Mouse (Mus musculus) retina, adult 2 months (tissue): Measurements from ENCODE around the gene Cysrt1.

ENCODE experiments used
- DNase-seq: peaks from one replicate; pipeline ENCODE4 v3.0.0-alpha.2; 2012; ENCODE audit warnings: low read depth, low spot score

Cysrt1 gene

DNA sequence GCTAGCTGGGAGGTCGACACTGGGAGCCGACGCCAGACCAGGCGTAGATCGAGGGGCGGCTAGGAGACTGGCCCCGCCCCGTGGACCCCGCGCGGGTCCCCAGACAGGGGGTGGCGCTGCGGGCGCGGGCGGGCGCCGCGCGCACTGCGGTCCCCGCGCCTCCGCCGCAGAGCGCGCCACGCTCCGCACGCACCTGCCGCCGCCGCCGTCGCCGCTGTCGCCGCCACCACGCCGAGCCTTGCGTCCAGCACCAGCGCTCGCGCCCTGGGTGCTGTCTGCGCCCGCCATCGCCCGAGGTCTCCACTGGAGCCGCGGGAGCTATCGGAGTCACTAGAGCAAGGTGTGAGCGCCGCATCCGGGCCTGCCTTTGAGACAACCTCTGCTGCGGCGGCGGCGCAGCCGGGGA, at the start of gene Cysrt1, which contains the start of gene Rnf208:
Gene Cysrt1, minus strand, starts transcription at position 352 of the 406 bp plus-strand sequence.
Gene Rnf208, plus strand, starts transcription at position 155 of the 406 bp plus-strand sequence.
- DNase-seq, result no peak

DNA sequence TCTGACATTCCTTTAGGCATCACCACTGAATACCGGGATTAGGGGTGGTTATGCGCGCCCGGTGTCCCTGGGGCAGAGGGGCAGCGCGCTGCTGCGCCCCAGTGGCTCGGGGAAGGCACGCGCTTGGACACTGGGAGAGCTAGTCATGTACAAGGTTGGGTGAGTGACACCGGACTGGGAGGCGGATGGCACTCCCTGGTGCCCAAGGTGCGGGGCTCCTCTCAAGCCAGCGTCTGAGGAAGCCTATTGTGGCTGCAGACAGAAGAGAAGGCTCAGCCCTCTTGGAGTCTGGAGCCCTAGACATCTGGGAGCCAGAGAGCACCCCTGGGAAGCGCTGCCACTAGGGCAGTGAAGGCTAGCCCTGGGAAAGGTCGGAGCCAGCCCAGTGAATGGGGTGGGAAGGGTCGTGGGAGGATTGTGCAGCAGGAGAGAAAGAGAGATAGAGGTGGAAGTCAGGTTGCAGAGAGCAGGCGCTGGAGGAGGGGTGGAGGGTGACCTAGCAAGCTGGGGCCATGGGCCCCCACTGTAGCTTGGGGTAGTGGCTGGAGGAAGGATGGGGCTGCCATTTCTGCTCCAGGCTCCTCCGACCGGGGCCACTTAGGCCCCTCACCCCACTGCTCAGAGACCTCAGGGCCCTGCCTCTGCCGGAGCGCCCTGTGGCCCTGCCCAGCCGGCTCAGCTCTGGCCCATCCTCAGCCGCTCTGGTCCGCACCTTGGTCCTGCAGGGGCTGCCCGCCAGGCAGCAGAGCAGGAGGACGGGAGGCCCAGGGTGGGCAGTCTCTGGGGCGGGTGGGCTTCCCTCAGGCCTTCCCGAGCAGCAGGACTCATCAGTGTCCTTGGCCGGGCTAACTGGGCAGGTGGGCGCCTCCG, 49.2 kb upstream of the Cysrt1 start:
- no peak for DNase-seq

DNA sequence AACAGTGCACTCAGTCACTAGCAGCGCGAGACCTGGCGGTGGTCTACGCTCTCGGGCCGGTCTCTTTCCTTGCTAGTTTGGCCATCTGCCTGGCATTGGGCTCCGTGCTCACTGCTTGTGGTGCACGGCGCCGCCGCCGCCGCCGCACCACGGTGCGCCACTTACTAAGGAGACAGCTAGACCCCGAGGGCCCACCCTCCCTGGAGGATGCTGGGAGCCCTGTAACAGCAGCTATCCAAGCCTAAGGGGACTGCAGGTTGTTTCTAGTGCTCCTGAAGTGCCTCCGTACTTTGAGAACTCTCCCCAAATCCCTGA, 48.5 kb upstream of the Cysrt1 start:
- no peak for DNase-seq

DNA sequence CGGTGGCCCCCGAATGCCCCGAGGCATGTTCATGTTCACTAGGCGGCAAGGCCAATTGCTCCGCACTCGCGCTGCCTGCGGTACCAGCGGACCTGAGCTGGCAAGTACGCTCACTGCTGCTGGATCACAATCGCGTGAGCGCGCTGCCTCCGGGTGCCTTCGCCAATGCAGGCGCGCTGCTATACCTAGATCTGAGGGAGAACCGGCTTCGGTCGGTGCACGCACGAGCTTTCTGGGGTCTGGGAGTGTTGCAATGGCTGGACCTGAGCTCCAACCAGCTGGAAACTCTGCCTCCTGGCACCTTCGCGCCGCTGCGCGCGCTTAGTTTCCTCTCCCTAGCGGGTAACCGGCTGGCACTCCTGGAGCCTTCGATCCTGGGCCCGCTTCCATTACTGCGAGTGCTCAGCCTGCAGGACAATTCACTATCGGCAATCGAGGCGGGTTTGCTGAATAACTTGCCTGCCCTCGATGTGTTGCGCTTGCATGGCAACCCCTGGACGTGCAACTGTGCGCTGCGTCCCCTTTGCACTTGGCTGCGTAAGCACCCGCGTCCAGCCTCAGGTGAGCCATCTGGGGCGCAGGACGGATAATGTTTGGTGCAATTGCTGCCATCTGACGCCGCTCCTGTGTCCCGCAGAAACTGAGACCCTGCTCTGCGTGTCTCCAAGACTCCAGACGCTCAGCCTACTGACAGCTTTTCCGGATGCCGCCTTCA, 48.0 kb upstream of the Cysrt1 start:
- no peak for DNase-seq

DNA sequence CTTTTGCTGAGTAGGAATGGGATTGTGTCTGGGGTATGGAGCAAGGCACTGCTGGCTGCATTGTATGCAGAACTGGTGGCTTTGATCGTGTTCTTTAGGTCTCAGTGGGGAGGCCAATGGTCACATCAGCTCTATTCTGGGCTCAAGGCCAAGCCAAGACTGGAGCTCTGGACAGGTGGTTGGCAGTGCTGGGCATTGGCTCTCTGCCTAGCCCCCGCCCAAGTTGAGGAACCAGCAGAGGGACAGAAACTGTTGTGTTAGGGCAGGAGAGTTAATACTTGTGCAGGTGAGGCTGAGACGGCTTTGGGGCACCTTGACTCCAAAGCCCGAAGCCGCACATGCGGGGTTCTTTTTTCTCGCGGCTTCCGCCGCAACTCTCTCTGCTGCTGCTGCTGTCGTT, 47.4 kb upstream of the Cysrt1 start, which contains the start of gene Lrrc26:
Gene Lrrc26, plus strand, starts transcription at position 265 of the 400 bp plus-strand sequence.
- DNase-seq, result no peak

DNA sequence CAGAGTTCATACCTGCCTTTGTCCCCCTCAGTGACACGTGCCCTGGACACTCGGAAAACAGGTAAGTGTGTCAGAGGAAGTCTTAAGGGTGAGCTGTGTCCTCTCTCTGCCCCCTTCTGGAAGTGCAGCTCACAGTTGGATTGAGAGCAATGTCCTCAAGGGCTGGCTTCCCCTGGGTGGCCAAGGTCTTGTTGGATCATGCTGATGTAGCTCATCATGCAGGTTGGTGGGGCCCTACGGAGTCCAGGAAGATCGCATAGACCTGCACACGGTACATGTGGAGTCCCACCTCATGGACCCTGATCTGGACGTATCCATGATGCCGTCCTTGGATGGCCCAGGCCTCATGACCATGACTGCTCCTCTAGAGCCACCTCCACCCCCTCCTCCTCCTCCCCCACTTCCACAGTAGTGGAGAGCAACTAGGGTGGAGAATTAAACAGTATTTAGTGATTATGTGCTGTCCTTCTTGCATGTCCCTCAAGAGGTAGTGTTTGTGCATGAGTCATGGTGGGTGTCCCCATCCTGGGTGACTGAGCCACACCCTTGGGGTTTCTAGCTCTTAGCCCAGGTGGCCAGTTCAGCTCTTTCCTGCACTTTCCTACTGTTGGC, 46.6 kb upstream of the Cysrt1 start:
- no peak for DNase-seq

DNA sequence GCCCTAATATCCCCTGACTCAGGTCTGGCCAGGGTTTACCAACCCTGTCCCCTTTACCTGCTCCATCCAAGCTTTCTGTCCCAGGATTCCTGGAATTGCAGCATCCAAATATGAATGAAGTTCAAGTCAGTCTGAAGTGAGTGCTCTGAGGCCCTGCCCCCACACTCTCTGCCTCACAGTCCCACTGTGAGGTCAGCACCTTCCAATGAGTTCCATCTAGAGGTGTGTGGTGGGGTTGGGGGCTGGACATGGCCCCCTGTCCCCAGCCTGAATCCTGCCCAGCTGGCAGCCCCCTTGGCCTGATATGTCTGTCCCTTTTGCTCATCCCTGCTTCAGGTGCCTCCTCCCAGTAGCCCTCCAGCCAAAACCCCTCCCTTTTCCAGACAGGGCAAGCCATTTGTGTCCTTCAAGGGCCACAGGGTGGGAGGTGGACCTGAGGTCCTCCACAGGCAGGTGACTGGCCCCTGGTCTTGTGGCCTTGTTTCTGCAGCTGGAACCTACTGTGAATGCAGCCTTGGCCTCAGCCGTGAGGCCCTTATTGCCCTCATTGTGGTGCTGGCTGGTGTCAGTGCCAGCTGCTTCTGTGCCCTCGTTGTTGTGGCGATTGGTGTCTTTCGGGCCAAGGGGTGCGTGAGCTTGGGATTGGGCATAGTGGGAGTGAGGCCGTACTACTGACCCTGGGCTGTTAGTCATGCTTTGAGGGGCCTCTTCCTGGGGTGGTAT, 45.8 kb upstream of the Cysrt1 start, which contains the start of gene Tmem210:
Gene Tmem210, plus strand, starts transcription at position 219 of the 723 bp plus-strand sequence.
- DNase-seq, result no peak

DNA sequence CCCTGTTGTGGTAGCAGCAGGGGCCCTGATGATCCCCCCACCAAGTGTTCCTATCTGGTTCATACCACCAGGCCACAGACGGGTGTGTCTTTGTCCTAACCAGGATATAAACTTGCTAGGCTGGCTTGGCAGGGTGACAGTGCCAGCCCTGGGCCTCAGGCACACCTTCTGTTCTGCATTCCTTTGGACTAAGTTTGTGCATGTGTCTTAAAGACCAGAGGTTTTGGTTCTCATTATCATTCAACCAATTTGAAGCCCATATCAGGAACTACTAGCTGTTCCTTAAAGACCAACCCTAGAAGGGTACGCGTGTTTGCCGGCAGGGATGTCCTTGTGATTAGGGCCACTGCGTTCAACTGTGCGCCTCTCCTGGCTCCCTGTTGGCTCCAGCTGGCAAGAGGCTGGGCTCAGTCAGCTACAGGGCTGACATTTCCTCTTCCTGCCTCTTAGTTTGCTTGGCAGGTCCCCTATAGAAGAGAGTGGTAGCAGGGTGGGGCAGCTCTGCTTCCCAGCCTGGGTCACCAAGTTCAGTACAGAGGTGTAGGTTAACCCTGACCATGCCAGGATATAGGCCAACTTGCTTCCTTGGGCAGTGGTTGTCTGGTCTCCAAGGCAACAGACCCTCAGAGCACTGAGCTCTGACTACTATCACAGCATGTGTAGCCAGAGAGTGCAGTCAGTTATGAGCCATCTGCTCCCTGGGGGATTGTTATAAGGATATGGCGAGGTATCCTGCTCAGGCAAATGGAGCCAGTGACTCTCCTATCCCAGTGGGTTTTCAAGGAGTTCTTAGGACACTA, 44.8 kb upstream of the Cysrt1 start:
- DNase-seq, result no peak

DNA sequence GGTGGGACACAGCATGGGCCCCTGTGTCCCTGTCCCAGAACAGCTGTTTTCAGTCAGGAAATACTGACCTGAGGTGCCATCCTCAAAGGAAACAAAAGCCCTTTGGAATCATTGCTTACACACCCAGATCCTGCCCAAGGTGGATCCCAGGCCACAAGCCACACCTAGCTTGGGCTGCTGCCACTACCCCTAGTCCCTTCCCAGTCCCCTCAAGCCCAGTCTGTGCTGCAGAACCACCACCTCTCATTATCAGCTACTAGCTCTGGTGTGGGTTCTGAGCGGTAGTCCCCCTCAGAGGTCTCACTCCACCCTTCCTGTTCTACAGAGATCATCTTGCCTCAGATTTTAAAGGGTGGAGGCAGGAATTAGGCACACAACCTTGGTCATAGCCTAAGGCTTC, 44.1 kb upstream of the Cysrt1 start:
- no peak for DNase-seq

DNA sequence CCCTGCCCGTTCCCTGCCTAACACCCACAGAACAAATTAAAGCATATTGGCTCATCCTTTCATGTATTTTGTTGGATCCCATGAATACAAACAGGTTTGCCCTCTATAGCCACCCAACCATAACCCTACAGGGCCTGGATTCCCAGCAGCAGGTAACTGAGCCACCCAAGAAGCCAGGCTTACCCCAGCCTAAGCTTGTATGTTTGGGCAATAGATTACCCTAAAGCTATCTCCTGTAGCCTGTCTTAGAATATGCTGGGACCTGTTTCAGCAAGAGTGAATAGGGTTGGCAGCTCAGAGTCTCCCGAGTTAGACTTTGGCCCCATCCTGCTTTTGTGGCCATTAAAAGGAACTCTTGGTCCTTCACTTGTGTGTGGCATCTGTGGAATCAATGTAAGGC, 43.3 kb upstream of the Cysrt1 start:
- DNase-seq, result no peak

DNA sequence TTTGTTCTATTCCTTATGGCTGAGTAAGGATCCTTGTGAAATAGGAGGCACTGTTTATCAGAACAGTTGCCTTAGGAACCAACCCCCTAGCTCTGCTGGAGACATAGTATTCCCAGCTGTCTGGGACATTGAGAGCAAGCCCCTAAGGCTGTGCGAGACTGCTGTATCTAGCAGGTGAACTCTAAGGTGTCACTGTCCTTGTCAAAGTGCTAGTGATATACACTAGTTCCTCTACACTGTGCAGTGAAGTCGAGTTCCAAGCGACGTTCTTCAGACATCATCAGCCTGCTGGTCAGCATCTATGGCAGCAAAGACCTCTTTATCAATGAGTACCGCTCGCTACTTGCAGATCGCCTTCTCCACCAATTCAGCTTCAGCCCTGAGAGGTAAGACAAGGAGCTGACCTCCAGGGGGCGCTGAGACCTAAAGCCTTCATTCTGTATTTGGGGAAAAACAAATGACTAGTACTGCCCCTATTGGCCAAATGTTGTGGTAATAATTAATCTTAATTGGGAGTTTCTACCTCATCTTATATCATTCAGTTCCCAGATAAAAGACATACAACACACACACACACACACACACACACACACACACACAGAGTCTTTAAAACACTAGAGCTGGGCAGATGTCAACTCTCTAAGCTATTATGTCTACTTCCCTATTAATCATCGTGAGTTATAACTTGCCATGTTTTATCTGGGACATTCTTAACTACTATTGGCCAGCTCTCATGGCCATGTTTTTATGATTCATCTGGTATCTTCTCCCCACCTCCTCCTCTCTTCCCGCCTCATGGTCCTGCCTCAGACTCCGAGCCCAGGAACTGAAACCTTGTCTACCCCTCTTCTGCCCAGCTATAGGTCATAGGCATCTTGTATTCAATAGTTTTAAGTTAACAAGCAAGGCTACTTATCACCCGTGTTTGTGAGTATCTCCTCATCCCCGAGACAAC, 37.0 kb upstream of the Cysrt1 start:
- DNase-seq, result no peak

DNA sequence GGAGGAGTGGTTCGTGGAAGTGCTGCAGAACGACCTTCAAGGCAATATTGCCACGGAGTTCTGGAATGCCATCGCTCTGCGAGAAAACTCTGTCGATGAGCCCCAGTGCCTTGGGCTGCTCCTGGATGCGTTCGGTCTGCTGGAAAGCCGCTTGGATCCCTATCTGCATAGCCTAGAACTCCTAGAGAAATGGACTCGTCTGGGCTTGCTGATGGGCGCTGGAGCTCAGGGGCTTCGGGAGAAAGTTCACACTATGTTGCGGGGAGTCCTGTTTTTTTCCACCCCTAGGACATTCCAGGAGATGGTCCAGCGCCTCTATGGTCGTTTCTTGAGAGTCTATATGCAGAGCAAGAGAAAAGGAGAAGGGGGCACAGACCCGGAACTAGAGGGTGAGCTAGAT, 30.8 kb upstream of the Cysrt1 start:
- no peak for DNase-seq

DNA sequence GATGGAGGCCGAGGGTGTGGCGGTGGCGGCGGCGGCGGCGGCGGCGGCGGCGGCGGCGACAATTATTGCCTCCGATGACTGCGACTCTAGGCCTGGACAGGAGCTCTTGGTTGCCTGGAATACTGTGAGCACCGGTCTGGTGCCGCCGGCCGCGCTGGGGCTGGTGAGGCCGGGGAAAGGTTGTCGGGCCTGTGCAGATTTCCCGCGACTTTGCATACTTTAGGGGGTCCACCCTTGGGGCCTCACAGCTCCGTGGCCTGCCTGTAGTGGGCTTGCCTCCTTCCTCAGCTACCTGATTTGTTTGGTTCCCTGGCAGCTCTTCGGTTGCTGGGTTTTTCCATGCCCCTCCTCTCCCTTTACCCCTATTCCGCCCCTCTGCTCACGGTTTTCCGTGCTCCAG, 30.3 kb upstream of the Cysrt1 start:
- DNase-seq, result no peak

DNA sequence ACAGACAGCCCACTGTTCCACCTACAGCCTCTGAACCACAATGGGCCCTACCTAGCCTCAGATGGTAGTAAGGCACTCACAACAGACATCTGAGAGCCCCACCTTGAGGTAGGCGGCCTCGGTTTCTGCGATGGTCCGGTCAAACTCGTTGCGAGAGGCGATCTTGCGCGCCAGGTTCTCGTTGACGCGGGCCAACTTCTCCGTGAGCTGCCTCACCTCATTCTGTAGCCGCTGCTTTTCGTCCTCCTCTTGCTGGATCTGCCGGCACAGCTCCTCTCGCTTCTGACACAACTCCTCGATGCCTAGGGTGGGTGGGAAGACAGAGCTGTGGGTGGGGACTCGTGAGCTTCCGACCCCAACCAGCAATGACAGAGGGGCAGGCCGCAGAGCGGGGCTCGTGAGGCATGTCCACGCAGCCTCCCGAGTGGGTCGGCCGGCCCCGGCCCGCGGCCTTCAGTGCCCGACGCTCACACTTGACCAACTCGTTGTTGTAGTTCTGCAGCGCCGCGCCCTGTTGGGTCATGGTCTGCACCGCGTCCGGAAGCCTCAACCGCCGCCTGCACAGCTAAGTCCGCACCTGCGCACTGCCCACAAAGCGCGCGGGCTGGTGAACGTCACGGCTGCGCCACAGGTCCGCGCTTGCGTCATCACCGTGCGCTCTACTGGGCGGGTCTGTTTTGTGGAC, 29.7 kb upstream of the Cysrt1 start, which contains the start of the genes Ssna1 and Anapc2:
Gene Ssna1, minus strand, starts transcription at position 612 of the 685 bp plus-strand sequence.
Gene Anapc2, plus strand, starts transcription at position 652 of the 685 bp plus-strand sequence.
- peak; percentile 92 for DNase-seq

DNA sequence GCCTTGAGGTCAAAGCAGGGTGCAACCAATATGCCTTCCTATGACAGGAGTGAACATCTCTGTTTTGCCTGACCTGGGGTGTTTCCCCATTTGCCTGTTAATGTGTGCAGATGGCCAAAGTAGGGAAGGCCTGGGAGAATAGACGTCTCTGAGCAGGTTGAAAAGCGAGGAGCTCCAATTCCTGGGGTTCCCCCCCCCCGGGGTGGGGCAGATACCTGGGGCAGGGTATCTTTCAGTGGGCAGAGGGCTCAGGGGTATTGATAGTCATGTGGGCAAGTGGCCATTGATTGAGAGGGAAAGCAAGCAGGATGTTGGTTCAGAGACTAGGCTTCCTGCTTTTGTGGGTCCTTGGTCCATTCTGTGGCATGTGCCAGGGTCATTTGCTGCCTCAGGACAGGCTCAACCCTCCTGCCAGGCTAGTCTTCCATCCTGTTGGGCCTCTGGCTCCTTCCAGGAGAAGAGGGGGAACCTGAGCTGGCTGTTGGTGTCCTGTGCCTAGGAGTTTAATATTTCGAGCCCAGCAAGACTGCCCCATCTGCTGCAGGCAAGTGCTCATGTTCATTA, 25.6 kb upstream of the Cysrt1 start:
- no peak for DNase-seq

DNA sequence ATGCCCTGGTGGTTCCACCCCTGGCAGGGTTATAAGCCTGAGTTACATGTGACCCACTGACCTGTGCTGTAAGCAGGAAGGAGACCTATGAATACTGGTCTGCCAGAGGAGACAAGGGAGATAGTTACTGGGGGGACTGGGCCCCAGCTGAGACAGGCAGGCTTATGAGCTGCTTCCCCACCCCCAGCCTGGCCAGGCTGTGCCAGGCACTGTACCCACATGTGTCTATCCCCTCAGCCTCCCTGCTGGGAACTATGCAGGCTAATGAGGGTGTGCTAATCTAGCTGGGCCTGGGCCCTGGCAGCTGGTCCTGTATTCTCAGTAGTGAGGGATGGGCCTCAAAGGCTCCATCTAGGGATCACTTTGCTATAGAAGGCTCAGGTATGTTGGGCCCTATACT, 25.0 kb upstream of the Cysrt1 start:
- DNase-seq, result no peak

DNA sequence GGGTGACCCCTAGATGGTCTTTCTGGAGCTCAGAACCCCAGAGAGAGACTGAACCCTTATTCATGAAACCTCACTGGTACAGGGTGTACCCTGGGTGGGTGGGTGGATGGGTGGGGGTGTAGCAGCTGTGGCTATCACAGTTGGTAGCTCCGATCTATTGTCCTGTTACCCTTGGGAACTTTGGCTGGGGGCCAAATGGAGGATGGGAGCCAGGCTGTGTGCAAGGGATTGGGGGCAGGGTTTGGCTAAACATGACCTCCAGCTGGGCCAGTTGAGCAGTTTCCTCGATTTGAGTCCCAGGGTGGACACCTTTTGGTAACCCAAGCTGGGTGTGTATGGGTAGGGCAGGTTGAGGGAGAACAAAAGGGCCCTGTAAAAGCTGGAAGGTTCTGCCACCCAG, 24.5 kb upstream of the Cysrt1 start:
- no peak for DNase-seq

DNA sequence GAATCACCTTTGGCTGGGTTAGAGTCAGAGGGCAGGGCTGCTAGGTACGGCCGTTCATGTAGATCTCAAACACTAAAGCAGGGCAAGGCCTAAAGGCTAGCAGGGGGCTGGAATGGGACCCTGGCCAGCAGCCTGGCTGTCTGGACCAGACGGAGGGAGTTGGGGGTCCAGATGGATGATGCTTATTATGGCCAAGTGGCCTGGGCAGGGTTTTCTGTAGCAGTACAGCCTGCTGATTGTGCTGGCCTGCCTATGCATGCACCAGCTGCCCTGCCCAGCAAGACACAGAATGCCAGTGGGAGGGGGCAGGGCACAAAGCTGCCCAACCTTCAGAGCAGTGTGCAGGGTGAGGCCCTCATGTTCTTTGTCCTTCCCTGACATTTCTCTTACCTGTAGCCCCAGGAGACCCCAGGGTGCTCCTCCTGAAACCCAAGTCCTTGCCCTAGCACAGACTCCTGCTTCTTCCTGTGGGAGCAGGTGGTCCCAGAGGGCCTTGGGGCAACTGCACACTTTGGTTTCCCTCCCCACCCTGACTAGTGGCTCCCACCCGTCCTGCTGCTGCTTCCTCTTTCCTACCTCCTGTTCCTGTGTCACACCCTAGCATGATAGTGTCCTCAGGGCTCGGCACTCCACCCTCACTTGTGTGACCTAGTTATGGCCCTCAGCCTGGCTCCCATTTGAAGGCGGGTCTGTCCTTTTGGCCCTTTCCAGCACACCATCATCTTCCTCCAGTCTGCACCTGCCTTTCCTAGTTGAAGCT, 23.8 kb upstream of the Cysrt1 start:
- DNase-seq, result no peak
